Mouse (Mus musculus) cerebellum, adult 11-12 months (tissue): ENCODE measurements around the gene Rhebl1.
A peak's percentile ranks its signal among the peaks of the same experiment; 100 is the strongest.

Experiments
- DNase-seq: peaks from one replicate; pipeline ENCODE4 v3.0.0; 2022

Gene Rhebl1

DNA sequence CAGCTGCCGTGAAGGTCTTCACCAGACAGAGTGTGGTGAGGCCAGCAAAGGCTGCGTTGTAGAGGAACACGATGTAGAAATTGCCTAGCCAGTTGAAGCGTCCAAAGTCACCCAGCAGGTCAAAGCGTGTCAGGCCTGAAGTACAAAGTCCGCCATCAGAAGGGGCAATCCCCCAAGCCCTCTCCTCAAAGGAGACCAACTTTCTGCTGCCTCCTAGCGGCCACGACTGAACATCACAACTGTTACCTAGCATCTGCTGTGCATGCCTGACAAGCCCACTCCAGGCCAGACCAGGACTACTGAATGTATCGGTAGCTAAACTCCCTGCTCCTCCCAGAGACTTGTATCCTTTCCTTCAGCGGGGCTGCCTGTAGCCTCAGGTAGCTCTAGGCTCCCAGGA lies 10.4 kb upstream of the Rhebl1 start:
- no peak for DNase-seq

- DNase-seq = no peak
These were observed 8.3 kb upstream of the Rhebl1 start for GRCm38 (mm10) chr15:98902600-98902999.

DNA sequence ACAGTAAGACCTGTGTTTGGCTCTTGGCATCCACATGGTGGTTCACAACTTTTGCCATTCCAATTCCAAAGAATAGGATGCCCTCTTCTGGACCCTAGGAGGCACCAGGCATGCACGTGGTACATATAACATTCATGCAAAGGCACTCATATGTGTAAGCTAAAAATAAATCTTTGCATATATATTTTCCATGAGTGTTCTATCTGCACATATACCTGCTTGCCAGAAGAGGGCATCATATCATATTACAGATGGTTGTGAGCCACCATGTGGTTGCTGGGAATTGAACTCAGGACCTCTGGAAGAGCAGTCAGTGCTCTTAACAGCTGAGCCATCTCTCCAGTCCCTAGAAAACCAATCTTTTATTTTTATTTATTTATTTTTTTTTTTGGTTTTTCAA lies 7.2 kb upstream of the Rhebl1 start:
- DNase-seq = no peak

DNA sequence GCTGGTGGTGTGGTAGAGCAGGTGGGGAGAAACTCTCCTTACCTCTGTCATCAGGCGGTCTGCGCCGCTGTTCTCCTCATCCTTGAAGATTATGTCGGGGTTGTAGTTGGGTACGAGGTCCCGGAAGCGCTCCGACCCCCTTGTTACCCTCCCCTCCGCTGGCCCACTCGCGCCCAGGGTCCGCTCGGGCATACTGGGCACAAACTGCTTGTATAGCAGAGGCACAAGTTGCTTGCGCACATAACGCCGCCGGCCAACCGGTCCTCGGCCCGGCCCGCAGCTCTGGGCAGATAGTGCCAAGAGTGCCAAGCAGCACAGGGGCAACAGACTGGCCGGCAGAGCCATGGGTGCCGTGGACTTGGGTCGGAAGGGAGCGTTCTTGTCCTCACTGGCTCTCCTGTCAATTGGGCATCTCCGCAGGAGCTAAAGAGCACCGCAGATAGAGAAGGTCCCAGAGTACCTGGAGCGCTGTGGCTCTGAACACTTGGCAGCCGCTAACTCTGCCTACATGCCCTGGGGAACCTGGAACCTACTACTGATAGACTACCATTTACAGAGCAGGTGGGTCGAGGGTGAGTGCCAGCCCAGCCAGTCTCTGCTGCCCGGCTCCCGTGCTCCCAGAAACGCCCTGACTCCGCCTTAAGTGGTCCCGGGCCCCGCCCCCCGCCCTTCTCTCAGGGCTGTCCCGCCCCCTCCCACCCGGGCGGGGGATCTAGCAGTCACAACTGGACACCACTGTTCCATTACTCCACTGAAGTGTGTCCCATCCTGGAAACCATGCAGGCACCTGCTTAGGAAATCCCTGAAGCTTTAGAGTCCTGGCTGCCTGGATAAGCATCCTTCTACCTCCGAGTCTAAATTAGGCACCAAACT lies 3.8 kb upstream of the Rhebl1 start, which contains the start of gene Dhh:
Gene Dhh (minus strand): TSS at position 613 of the 873 bp plus-strand sequence.
- DNase-seq = no peak

DNA sequence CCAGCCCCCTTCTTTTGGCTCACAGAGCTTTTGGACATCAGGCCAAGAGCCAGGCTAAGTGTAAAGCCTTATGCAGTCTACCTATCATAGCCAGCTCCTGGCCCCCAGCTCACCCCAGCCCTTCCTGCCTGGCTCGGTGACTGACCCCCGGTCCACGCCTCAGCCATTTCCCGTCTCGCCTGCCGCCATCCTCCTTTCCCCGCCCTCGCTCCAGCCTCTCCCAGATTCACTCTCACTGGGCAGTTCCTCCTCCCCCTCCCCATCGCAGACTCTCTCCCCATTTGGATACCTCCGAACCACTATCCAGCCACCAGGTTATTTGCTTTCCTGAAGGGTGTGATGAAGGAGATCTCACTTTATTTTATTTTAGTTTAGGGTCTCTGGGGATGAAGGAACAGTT lies 3.2 kb upstream of the Rhebl1 start:
- DNase-seq = no peak

DNA sequence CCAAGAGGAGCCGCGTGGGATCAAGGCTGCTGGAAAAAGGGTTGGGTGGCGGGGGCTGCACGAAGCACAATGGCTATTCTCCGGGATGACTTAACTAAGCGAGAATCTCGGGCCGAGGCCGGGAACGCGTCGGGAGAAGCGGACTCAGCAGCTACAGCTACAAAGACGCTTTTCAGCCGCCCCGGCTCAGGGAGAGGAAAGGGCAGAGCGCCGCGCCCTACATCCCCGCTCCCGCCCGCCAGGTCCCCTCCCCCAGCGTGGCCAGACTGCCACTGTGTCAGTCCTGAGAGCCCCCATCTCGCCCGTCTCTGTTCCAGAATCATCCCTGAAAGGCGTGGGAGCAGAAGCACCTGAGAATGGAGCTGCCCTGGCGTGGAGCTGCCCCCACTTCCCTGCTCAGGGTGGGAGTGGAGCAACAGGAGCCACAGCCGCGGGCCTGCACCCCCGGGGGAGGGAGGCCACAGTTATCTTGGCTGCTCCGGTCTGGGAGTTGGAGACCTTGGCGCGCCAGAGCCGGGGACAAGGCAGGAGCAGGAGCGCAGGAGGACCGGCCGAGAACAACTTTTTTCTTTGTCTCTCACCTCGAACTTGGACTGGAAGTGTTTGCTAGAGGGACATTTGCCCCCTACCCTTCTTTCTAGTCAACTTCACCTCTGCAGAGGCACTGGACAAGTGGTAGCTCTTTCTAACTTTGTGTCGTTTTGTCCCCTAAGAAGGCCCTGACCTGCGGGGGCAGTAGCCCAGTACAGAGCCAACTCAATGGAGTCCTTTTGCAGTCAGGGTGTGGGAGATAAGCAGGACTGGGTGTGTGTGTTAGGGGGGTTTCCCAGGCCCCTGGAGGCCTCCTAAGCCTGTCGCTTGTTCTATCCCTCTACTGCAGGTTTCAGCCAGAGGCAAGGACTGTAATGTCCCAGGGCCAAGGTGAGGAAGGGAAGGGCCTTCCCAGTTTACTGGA lies 1.6 kb upstream of the Rhebl1 start:
- DNase-seq = no peak

DNA sequence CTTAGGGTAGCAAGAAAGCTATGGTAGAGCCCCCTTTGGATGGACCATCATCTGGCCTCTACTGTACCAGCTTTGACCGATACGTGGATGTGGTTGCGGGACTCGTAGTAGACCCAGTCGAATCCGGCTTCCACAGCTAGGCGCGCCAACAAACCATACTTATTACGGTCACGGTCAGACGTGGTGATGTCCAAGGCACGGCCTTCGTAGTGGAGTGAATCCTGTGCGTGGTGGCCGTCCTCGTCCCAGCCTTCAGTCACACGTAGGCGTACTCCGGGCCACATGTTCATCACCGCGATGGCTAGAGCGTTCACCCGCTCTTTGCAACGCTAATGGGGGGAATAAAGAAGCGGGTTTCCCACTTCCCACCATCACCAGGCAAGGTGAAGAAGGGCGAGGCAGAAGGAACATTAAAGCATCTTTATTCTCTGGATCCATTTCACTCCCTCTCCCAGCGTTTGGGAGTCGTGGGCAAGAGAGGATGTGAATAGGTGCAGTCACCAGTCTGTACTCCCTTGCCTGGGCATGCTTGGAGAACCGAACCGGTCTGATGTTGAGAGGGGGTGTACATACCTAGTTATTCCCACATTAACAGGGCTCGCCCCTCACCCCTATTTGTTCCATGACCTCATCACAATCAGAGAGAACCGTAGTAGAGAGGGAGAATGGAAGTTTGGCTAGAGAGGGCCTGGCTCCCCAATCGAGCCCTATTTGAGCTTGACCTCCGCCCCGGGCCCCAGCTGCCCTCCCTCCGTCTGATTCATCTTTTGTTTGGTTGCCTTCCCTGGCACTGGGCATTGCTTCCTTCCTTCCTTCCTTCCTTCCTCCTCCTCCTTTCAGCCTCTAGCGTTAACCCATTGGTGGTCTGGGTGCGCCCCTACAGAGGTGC lies 650 bp upstream of the Rhebl1 start:
- DNase-seq = no peak

DNA sequence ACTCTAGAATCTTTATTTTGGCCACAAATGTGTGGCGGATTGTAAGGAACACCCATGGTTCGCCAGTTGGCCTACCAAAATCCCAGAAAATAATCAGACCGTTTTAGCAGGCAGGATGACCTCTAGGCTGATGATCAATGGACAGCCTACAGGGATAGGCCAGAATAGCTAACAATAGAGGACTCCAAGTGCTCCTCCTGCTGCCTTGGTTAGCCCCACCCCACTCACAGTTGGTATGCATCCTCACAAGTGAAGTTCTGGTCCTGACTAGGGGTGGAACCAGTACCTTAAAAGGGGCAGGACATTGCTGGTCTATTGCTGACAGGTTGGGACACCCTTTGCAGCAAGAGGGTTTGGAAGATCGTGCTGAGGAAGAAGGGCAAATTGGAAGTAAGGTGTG lies 1.3 kb downstream of the Rhebl1 start:
- DNase-seq = no peak

DNA sequence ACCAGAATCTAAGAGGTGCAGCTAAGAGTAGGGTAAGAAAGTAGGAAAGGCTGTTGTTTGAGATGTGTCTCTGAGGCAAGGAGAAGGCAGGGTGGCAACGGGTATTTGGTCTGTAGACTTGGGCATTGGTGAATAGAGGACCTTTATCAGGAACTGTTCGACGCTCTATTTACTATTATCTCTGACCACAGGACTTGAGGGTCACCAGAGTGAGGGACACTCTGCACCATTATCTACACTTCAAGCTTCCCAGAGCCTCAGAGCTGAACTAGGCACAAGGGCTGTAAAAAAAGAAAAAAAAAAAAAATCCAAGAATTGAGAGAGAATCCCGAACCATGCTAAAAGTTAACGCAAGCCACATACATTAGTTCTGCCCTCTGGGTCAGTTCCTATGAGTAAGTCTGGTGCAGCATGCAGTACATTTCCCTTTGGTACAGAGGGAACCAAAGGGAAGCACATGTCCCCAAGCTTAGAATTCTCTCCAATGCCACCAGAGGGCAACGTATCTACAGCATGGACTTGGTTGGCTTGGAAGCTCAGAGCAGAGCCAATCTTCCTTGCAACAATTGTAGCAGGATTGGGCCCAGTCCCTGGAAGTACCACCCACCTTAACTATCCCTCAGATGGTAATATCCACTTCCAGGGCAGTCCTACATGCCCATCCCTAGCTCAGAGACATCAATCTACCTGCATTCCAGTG lies 2.3 kb downstream of the Rhebl1 start:
- peak; percentile 73 for DNase-seq

DNA sequence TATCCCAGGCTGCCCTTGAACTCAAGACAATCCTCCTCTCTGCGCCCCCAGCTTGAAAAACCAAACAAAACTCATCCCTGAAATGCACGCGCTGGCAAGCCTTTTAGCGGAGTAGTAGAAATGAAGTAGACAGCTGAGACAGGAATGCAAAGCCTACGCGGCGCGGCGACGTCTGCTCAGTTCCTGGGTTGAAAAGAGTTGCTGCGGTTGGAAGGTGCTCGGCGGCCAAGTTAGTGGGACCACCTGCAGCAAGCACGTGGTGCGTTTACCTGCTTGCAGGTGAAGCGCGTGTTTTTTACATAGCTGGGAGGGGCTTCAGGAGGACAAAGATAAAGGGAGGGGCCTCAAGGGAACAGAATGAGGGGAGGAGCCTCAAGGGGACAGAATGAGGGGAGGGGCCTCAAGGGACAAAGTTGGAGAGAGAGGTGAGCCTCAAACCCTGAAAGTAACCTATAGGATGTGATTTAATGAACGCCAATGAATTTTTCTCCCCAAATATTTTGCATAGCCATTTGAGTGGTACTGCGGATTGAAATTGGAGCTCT lies 3.1 kb downstream of the Rhebl1 start:
- peak; percentile 28 for DNase-seq

GRCm38 (mm10) chr15:98887526-98887925 lies 6.8 kb downstream of the Rhebl1 start:
- DNase-seq = no peak

- no peak for DNase-seq
These were observed 7.5 kb downstream of the Rhebl1 start for GRCm38 (mm10) chr15:98886667-98887387.

DNA sequence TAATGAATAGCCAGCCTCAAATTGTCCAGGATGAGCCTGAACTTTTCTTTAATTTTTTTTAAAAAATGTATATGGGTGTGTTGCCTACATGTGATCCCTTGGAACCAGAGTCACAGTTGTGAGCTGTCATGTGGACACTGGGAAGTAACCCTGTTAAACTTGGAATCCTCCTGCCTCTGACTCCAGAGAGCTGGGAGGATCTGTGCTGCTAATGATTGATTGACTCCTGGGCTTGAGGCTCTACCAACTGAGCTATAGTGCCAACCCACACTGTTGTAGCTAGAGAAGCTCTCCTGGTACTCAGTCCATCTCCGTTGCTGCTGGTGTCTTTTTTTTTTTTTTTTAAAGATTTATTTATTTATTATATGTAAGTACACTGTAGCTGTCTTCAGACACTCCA lies 10.2 kb downstream of the Rhebl1 start:
- DNase-seq = no peak

GRCm38 (mm10) chr15:98883661-98884060 lies 10.7 kb downstream of the Rhebl1 start:
- DNase-seq = no peak

GRCm38 (mm10) chr15:98881656-98882008 lies 12.7 kb downstream of the Rhebl1 start:
- DNase-seq = no peak

DNA sequence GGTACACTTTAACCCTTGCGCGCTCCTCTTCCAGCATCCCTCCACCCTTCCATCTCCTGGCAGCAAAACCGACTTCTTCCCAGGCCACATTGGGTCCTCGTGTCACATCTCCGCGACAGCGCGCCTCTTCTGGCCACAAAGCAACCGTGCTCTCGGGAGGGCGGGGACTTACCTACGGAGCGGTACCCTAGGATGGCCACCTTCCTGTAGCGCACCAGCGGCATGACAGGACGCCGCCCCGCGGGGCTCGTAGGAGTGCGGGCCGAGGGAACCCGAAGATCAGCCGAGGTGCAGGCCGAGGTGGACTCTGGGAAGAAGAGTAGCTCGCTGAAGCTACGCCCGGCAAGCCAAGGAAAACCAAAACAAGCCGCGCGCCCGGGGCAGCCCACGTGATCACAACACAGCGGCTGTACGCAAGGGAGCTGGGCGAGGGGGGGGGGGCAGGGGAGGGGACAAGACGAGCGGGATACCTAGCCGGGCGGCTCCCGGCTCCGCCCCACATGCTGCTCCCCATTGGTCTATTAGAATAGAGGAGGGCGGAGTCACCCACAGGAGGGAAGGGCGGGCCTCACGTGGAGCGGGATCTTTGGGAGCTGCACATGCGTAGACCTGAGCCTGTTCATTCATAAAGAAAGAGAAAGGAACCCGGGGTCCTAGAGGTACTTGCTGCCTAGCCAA lies 13.2 kb downstream of the Rhebl1 start:
- peak; percentile 97 for DNase-seq

- no peak for DNase-seq
These were observed 17.0 kb downstream of the Rhebl1 start for GRCm38 (mm10) chr15:98877331-98877730.

GRCm38 (mm10) chr15:98871916-98872888 lies 22.1 kb downstream of the Rhebl1 start:
- peak; percentile 93 for DNase-seq
